Mouse (Mus musculus) kidney, postnatal 10 days (tissue): Measurements from ENCODE around the gene Casc1.

Experiments used
- DNase-seq: peaks from one replicate; pipeline ENCODE4 v3.0.0; 2021; ENCODE audit warnings: mixed read lengths

Gene Casc1

DNA sequence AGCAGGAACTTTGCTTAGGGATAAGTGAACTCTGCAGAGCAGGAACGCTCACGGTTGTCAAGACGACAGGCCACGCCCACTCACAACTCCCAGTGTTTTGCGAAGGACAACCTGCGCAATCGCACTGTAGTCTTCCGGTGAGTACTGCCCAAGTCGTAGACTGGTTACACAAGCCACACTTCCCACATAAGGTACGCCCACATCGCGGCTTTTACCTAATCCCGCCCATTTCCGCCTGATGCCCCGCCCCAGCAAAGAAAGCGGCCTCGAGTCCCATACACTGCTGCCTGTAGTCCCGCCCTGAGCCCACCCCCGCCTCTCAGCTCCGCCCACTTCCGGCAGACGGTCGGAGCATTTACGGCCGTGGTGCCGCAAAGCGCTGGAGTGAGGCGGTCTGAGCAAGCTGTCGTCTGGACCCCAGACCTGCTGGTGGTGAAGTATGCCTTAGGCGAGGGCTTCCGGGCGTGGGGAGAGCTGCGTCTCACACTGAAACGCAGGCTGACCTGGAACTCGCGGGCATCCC lies at the start of gene Casc1, which contains the start of gene Etfrf1:
Gene Casc1, minus strand, starts transcription at position 190 of the 523 bp plus-strand sequence.
Gene Etfrf1, plus strand, starts transcription at position 319 of the 523 bp plus-strand sequence.
- peak; percentile 99 for DNase-seq

DNA sequence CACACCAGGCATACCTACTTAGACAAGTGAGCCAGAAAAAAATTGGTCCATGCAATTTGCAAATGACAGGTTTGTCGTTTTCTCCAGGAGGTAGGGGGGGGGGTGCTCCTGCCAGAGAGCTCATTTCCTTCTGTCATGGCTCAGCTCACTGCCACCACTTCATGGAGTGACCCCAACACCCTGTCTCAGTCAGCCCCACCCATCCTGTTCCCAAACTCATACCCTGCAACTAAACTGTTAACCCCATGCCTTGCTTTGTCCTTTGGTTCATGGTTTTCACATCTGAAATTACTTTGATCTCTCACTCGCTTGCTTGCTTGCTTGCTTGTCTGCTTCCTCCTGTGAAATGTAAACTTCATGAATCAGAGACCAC lies 45.9 kb upstream of the Casc1 start:
- DNase-seq, result no peak

DNA sequence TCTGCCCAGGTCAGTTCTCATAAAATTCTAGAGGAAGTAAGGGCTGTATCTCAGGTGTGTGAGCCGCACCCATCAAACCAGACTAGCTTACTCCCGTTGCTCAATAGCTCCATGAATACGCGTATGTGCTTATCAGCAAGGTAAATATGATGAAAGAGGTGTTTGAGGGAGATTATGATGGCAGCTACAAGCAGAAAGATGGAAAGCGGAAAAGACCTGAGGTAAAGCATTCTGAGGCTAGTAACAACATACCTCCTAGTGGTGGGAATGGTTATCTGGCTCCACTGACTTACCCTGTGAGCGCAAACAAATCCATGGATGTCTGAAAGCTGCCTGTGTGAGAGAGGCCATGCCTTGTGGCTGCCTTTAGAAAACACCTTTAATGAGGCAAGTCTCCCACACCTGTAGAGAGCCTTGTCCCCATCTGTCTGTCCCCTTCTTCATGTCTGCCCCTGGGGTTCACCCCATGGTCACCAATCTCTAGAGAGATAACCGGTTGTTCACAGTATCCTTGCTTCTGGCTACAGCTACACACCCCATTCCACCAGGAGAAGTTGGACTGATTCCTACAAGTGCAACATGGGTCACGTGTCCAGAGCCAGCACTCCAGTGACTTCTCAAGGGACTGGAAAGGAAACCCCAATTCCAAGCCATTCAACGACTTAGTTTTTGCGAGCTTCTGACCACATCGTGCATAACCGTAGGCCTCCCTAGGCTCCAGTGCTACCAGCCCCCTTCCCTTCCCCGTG lies 45.3 kb upstream of the Casc1 start:
- peak; percentile 32 for DNase-seq

DNA sequence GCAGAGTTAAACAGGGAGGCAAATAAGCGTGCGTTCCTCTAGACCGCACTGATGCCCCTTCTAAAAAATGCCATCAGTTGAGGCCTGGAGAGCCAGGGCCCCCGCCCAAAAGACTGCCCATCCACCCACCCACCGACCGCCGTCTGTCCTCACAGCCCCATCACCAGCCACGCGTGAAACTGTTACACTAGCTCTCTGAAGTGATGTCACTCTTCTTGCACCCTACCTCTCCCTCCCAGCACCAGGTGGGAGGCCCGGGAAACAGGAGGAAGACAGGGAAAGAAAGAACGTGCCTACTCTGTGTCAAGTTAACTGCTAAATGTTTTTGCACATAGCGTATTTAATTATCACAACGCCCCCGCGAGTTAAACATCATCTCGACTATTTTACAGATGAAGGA lies 40.0 kb upstream of the Casc1 start:
- DNase-seq, result peak; percentile 15

DNA sequence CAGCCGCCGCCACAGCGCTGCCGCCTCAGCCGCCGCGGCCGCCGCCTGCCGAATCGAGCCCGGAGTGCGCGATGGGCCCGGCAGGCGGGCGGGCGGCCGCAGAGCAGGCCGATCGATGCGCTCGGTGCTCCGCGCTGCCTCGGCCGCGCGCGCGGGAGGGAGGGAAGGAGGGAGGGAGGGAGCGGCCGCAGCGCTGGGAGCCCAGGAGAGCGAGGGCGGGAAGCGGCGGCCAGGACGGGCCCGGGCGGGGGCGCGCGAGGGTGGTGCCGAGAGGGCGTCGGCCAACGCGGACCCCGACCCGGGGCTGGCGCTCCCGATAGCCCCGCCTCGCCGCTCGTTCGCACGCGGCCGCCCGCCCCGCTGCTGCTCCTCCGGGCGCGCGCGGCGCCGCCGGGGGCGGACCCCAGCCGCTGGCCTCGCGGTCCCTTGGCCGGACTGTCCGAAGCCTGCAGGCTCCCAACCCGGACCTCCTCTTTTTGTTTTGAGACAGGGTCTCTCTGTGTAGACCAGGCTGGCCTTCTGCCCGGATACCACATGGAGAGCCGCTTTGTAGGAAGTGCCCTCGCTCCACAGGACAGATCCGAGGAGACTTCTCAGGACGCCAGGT lies 39.5 kb upstream of the Casc1 start, which contains the start of gene Kras:
Gene Kras, minus strand, starts transcription at position 55 of the 607 bp plus-strand sequence.
- DNase-seq, result peak; percentile 96

DNA sequence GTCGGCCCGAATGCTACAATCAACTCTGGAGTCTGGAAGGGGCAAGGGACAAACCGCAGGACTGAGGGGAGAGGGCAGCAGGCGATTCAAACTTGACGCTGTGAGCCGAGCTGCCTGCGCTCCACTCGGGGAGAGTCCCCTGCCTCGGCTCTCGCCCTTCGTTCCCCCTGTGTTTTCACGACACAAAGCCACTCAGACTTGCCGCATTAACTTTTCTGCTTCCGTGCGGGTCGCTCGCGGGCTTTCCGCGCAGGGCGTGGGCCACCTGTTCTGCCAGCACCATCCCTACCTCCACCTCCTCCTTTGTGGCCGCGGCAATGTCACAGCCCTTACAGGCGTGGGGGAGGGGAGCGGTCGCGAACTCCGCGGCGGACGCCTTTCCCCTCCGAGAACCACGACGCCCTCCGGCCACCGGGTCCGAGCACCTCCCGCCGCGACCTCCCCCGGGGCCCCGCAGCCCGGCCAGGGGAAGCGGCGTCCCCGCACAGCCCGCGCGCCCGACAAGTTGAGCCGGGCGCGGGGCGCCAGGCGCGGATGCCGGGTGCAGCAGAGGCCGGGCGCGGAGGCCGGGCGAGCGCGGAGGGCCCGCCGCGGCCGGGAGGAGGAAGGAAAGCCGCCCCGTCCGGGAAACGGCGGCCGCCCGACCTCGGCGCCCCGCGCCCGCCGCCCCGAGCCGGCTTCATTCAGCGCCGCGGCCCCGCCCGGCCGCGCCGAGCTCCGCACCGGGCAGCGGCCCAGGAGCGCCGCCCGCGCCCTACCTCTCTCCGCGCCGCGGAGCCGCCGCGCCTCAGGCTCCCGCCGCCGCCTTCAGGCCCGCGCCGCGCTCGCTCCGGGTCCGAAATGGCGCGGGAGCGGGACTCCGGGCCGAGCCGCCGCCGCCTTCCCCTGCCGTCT lies 38.7 kb upstream of the Casc1 start:
- DNase-seq, result peak; percentile 74

DNA sequence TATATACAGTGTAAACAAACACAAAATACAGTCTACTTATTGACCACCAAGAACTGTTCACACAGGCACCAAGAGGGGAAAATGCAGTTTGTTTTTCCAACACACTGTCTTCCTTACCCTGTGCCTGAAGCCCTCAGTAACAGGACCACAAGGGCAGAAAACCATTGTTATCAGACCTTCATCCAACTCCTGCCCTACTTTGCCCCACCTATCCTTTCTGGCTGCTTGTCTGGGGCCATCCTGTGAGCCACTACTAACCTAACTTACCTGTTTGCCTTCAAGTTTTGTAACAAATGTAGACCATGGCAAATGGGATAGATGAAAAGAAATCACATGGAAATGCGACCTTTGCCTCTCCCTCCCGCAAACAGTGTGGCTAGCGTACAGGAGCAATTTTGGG lies 37.1 kb upstream of the Casc1 start:
- DNase-seq, result no peak

DNA sequence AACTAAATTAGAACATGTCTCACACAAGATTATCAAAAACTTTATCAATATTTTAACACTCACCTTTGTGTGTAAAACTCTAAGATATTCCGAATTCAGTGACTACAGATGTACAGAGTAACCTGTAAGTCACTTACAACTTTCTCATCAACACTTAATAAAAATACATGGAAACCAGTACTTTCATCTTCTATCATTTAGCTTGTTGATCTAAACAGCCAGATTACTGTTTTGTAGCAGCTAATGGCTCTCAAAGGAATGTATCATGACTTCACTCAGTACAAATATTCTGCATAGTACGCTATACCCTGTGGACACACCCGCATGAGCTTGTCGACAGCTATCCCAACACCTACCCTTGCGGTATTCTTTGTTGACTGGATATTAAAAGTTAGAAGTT lies 36.0 kb upstream of the Casc1 start:
- DNase-seq, result no peak

DNA sequence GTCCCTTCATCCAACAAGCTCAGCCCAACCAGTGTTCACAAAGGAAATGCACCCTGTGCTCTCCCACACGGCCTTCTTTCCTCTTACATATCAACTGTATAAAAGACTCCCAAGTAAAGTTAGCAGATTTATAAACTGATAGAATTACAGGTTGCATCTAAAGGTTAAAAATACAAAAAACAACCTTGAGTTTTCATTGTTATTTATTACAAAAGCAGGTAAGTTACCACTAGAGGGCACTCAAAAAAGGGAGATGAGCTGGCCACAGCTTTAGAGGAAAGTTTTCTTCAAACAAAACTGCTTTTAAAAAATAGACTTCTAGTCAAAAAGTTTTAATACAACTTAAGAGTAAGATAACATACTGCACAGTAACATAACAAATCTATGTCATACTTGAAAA lies 31.7 kb upstream of the Casc1 start:
- no peak for DNase-seq

DNA sequence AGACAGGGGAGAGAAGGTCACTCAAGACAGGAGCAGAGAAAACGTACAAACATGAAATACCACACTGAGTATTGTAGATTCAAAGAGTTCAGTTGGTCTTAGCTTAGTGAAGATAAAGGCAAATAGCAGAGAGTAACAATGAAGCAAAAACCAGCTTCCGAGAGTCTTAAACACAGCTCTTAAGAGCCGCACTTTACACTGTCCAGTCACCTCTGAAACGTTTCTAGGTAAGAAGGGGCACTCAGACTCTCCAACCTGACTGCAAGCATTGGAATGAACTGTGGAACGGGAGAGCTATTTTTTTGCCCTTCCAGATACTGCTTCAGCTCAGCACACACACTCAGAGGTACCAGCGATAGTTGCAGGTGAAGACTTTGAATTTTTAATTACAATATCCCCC lies 29.5 kb upstream of the Casc1 start:
- no peak for DNase-seq

DNA sequence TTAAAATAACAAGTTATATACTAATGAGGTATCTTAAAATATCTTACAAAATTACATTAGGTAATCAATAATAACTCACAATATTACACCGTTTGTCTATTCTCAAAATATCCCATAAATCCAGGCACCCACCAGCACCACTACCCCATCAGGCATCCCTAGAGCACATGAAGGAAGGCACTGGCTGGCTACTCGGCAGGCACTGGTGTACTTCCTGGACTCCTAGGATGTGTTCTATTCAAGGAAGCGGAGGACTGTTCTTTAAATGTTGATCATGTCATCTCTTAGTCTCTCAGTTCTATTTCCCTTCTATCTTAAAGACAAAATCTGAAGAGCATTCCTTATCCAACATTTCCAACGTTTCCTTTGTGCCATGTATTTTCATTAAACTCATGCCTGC lies 26.3 kb upstream of the Casc1 start:
- DNase-seq, result no peak

DNA sequence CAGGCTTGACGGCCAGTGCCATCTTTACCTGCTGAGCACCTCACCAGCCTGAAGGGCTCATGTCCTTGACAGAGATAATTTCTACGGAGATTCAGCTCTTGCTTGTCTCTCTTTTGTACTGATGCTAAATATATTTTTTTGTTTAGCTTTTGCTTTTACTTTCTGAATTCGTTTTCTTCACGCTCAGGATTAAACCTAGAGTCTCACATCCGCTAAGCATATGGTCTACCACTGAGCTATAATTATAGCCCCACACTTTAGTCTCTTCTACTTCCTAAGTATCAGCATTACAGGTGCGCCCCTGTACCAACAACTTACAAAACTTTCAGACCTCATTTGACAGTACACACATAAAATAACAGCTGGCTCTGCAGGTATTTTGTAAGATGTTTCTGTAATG lies 24.6 kb upstream of the Casc1 start:
- no peak for DNase-seq

DNA sequence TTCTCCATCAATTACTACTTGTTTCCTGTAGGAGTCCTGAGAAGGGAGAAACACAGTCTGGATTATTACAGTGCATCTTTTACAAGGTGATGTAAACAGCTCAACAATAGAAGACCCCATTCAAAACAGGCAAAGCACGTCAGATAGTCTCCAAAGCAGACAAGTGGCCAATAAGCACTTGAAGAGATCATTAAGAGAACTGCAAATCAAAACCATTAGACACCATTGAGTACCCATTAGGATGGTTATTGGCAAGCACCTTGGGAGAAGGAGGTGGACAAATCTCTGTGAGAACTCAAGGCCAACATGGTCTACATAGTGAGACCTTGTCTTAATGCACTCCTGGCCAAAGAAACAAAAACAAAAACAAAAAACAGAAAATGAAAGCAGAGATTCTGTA lies 23.6 kb upstream of the Casc1 start:
- DNase-seq, result no peak

DNA sequence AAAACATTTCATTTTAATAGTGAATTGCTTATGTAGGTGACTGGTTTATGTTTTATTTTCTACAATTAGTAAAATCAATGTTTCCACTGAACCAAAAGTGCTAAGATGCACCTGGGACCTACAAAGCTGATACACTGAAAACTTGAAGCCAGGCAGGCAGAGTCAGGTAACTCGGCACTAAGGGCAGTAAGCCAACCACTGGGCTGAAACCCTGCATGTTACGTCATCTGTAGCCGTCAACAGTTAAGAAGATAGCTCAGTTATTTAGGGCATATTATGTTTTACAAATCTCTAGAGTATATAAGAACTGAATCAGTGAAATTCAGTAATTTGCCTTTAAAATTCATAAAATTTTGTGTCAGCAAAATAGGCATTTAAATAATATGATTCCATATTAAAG lies 15.5 kb upstream of the Casc1 start:
- no peak for DNase-seq

DNA sequence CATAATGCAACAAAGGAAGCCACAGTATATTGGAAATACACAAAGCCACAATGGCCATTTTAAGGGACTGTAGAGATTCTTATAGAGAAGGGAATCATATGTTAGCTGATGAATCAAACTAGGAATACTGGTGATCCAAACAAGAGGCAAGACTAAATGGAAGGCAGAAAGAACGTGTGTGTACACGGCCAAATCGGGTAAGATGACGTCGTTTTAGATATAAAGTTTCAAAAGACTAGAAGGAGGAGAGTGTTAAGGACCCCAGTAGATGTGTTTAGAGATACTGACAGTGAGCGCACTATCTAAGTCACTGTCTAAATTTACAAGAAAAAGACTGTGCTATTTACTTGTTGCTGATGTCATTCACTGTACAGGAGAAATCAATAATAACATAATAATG lies 13.4 kb upstream of the Casc1 start:
- no peak for DNase-seq

DNA sequence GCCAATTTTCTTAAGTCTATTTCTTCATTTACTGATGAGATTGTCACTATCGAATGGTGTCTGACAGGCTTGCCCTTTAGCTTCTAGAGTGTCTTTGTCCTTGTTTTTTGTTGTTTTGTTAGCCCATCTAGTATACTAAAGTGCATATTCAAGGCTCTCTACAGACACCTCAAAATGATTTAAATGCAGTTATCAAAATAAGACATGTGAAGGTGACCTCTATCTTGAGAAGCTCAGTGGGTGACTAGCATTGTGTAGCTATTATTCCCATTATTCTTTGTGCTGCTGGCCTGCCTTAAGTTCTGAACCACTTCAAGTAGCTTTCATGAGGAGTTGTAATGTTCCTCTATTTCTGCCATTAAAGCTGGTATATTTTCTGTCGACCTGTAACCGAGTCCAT lies 5.0 kb upstream of the Casc1 start:
- DNase-seq, result no peak

DNA sequence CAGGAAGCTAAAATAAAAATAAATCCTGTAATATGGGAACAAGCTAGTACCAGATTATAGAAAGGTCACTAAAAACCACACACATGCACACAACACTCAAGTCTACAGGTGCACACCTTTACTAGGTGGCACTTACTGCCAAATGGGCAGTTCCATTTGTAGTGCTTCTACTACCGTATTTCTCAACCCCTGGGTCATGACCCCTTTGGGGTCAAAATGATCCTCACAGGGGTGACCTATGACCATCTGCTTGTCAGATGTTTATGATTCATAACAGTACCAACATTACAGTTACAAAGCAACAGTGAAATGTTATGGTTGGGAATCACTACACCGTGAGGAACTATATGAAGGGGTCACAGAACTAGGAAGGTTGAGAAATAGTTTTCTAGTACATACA lies 3.1 kb upstream of the Casc1 start:
- no peak for DNase-seq

DNA sequence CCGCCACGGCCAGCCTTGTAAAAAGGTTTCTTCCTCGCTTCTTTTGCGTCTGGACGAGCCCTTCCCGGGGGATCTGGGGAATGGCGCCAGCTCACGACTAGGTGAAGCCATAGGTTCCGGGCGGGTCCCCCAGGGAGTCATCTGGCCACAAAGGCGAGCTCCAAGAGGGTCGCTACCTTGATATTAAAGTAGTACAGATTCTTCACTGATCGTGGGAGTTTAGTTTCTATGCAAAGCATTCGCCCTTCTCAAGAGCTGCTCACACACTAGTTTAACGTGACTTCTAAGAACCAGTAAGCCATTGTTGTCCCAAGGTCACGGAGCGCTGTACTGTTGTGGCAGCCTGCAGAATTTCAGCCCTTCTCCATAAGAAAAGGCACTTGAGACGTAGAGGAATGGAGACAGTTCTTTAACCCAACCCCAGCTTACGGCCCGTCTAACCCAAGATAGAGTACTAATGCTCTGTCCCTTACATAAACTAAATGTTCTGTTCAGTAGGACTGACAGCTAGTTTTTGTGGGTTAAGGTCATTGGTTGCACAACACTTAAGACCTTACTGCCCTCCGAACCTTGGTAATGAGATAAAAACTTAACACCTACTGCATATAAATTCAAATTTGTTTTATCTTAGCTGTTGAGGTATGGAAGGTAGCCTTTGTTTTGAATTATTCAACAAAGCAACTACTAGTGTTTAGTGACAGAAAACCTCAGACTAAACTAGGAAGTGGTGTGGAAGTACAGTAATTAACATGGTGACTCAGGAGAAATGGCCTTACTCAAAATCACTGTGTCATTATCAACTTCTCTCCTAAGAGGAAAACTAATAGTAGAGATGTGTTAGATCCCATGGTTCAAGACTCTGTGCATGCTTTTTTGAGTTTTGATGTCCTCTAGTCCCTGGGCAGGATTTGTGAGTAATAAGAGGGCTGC lies 836 bp upstream of the Casc1 start:
- no peak for DNase-seq

DNA sequence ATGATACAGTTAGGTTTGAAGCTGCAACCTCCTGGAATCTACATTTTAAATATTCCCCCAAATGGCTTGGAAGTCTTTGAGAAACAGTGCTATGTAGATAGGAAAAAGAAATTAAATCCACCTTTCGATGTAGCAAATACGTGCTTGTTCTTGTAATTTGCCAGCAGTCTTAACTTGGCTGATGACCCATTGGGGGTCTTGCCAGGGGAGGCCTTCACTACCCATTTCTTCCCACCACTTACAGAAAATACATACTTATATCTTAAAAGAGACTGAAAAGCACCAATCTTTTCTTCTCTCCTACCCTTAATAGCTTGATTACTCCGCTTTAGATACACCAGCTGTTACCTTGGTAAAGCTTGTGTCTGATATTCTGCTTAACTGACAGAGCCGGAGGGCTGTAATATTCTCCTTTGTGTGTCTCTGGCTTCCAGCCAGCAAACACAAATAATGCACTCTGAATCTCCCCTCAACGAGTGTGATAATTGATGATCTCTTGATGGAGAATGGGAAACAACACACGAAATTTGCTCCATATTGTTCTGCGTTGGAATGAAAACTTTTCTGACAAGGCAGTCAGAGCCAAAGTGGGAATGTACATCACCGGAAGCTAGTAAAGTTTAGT lies 637 bp downstream of the Casc1 start:
- DNase-seq, result peak; percentile 26

DNA sequence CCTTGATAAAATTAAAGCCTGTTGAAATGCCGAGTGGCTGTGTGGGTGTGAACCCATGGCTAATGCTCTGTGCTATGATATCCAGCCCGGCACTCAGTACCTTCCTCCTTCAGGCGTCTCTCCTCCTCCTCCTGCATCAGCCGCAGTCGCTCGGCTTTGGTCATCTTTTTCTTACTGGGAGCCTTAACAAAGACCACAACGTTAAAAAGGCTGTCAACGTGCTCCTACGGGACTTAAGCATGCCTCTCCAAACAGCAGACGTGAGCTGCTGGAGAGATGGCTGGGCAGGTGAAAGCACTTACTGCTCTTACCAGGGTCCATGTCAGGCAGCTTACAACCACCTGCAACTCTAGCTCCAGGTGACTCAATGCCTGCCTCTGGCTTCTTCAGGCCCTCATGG lies 5.7 kb downstream of the Casc1 start:
- DNase-seq, result no peak

DNA sequence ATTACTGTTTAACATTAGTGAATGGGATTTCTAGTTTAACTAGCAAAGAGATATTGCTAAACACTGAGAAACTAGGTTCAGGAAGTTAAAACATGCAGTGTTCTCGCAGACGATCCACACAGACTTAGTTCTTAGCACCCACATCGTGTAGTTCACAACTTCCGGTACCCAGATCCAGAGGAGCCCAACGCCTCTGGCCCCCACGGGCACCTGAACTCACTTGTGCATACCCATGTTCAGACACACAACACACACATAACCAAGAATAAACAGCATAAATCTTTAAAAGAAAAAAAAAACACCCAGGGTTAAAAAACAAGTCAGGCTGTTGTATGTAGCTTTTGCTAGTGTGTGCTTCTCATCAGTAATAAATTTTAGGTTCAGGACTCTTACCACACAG lies 6.4 kb downstream of the Casc1 start:
- no peak for DNase-seq
